Mouse (Mus musculus): ENCODE measurements around the gene Smoc2.

DNA sequence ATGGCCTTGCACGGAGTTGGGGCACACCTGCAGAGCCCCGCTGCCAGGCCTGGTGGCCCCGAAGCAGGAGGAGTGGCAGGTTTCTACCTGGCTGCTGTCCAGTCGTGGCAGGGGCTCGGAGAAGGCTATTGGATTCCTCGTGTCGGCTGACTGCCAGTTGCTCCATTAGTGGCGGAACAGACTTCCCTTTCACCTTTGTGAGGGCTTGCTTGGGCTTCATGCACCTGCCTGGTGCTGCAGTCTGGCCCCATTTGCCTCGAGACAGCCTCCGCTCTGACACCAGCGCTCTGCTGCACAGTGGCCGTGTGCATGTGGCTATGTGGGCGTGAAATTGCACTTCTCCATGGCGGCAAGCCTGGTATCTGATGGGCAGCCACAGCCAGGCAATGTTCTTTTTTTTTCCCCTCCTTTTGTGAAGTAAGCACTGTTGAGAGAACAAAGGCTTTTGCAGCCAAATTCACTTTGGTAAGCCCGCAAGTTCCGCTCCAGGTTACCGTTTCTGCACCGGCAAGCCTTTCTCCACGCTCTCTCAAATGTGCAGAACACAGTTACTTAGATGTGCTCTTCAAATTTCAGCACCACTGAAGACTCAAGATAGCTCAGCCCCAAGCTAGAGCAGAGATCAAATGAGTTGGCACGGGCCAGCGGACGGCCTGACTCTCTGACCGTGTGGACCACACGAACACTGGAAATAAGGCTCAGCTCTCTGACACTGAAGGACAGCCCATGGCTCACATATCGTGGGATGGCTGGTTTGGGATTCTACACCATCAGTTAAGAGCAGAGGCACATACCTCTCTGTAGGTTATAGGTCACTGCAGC is 93.2 kb downstream of the Smoc2 start:
- TF ChIP-seq CTCF (IDR thresholded peaks at IDR 0.05; ENCODE audit: borderline replicate concordance, insufficient read depth, low read depth, low read length), result no peak
- TF ChIP-seq POLR2A (IDR thresholded peaks at IDR 0.05; ENCODE audit: borderline replicate concordance, insufficient read depth, low read length), result no peak
